Mouse (Mus musculus) liver, postnatal 0 days (tissue): Measurements from ENCODE around the gene Car12.

ENCODE experiments used
- CTCF ChIP-seq: sonication (generic); IDR thresholded peaks from 2 replicates; pipeline ENCODE4 v1.5.1; 2016; ENCODE audit warnings: antibody characterized with exemption, low read depth
- EP300 ChIP-seq: IDR thresholded peaks from 2 replicates; pipeline ENCODE4 v1.6.1; 2016; ENCODE audit warnings: antibody characterized with exemption, low read depth, mild to moderate bottlenecking

DNA sequence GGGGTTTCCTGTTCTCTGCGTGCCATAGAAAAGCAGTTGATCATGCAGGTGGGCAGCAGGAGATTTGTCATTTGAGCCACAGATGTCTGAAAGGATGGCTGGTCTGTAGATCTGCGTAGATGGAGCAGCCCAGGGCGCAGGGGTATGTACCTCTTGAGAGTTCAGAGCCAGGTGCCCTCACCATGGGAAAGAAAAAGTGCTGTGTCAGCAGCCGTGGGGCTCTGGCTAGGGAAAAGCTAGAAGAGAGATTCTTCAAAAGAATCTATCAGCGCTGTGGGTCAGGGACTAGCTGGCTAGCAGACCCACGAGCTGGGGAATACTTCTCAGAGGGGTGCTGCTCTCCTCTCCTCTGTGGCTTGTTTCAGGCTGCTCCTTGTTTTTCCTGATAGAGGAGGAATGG lies 27.8 kb upstream of the Car12 start:
- TF ChIP-seq CTCF: no peak
- TF ChIP-seq EP300: no peak
